Mouse (Mus musculus): ENCODE measurements at regions not wholly inside any gene's neighbourhood (a gene's known extent, or its start where the extent isn't known, plus 50 kb on each side); places are given as distances from the start of the nearest gene placed in this dataset.
"Not testable (repeated sequence)": the region's sequence is repeated elsewhere in the genome, so short reads cannot be mapped to it uniquely, and the experiment has no call there.

DNA sequence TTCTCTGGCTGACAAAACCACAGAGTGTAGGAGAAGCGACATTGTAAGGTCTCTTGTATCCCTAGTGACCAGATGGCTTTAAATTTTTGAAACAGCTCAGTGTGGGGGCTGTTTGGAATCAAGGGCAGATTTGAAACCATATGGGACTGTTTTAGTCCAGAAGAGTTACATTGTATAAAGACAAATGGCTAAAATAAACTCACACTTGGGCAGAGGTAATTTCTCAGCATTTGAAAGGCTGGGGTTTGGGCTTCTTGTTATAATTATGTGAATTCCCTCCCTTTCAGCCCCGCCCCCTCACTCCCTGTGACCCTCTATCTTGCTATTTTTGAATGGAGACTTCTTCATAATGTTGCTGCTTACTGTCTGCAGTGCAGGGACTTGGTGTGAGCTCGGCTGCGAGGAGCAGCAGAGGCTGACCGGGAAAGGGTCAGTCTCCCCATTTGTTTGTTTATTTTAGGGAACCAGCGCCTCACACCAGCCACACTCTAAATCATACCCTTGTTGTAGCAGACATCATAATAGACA is 344.0 kb upstream of the Nova1 start:
- DNase-seq, result no peak

DNA sequence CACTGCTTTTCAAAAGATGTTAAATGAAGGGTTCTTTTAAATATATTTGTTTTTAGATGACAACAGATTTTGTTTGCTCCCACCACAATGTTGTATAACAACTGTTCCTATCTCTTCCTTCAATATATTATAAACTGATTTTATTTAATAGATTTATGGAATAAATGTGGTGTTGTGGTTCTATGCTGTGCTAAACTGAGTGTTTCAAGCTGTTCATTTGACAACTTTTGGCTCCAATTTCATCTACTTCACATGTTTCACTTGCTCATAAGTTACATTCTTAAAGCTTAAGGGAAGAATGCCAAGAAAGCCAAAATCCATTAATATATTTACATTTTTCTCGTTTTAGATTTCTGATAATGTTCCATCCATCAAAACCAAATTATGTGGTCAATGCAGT is 341.9 kb upstream of the Nova1 start:
- DNase-seq, result no peak

- not testable (repeated sequence) for DNase-seq
Observed at GRCm38 (mm10) chr12:47155916-47156315, 337.2 kb upstream of the Nova1 start.

GRCm38 (mm10) chr12:47140677-47141076 is 321.9 kb upstream of the Nova1 start:
- DNase-seq, result no peak

GRCm38 (mm10) chr12:47129821-47130220 is 311.1 kb upstream of the Nova1 start:
- no peak for DNase-seq

DNA sequence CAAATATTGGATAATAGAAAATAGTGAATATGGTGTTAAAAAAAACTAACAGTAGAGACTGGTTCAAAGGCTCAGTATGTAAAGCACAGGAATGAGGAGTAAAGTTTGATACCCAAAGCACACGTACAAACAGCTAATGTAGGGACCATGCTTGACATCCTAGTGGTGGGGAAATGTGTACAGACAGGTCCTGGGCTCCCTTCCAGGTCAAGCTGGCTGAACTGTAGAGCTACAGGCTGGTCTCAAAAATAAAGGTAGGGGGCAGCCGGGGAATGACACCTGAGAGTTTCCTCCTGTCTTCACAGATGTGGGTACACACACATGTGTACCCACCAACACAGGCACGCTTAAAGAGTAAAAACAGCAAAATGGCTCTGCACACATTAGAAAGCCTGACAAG is 309.9 kb upstream of the Nova1 start:
- no peak for DNase-seq

- DNase-seq, result no peak
Observed at GRCm38 (mm10) chr12:47121426-47121825, 302.7 kb upstream of the Nova1 start.

DNA sequence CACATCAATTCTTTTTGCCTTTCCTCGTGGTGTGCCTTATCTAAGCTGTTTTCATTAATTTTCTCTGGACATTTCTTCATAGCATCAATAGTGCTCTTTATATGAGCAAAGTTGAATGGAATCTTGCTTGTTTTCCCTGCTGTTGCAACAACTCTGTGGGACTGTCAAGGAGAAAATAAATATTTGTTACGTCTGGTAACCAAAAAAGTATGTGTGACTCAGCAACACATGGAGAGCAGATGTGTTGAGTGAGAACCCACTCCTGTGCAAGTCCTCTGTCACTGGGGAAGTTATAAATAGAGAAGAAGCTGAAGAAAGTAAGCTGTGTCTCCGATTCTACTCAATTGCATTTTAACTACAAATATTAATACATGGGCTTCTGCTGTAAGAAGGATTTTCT is 298.8 kb upstream of the Nova1 start:
- DNase-seq, result no peak

GRCm38 (mm10) chr12:47089234-47089633 is 270.5 kb upstream of the Nova1 start:
- no peak for DNase-seq

DNA sequence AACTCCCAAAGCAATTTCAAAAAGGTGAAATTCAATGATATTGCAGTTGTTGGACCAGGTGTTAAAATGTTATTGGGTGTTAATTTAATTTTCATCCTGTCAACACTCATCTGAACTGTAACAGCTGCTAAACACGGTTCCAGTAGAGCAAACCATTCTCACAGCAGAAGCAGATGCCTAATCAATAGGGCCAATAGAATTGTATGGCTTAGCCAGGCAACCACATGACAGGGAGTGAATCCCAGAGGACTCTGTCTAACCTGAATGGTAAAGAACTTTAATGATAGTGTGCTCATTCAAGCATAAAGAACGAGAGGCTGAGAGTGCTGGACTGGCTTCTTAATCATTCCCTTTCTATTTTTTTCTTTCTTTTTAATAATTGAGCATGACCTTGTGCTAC is 256.2 kb upstream of the Nova1 start:
- DNase-seq, result no peak

- DNase-seq, result no peak
Observed at GRCm38 (mm10) chr12:47052474-47052873, 233.7 kb upstream of the Nova1 start.

- no peak for DNase-seq
Observed at GRCm38 (mm10) chr12:47020810-47021348, 202.2 kb upstream of the Nova1 start.

DNA sequence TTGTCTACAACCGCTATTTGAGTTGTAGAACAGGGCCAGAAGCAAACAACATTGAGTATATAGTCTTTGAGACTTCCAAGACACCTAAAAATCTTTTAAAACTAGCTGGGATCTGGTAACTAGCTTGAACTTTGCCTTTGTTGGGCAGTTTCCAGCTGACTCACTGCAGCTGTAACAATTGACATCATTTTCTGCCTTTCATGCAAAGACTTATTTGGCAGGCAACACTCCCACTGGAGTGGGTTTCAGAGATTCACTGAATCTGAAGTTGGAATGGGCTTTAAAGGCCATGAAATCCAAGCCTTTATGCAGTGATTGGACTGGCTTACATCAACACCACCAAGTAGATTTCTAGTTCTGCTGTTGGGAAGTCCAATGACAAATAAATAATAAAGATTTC is 173.6 kb upstream of the Nova1 start:
- DNase-seq, result no peak

DNA sequence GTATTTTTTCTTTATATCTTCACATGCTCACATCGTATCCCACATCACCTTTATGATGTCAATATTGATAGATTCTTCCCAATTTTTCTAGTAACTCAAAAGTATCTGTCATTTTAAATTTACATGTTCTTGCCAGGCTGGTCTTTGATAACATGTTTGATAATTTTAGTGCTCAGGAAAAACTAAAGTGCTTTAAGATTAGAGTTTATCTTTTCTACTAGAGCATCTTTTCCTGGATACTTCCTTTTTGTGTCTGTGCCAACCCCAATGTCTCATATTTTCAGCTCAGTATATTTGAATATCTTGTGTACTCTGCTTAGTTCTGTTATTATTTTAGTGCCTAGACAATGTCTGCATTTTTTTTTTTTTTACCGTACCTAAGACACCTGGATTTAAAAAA is 170.2 kb upstream of the Nova1 start:
- DNase-seq, result no peak

DNA sequence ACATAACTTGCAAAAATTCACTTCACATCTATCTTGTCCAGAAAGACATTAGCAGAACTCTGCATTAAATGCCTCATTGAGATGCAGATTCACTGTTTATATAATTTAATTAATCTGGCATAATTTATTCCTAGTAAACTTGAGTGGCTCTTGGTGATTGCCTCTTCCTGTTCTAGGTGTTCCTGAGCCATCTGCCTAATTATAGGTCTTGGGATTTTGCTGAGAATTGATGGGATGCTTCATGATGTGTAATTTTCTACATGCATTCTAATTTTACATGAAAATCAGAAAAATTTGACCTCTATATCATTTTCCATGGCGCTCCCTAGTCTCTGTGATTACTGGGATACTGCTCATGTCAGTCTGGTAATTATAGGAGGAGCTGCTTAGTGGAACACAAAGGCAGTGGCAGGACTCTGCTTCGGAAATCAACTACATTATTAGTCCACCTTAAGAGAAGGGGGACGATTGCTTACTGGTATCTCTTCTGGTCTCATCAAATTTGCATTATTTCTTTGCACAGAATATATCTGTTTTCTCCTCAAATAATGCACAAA is 131.6 kb upstream of the Nova1 start:
- DNase-seq, result no peak

GRCm38 (mm10) chr12:46945707-46946106 is 127.0 kb upstream of the Nova1 start:
- DNase-seq, result no peak

DNA sequence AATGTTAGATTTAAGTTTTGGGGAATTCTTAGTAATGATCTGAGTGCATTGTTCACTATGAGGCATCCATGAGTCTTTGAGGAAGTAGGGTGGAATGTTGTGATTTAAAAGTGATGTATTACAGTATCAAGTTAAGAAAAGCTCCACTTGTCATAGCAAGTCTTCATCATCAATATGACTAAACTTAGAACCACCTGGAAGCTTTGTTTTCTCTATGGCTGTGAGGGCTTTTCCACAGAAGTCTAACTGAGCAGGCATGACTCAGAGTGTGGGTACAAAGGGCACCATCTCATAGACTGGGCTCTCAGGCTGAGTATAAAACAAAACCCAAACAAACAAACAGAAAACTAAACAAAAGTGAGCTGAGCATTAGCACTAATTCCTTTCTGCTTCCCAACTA is 112.4 kb upstream of the Nova1 start:
- no peak for DNase-seq

- DNase-seq, result no peak
Observed at GRCm38 (mm10) chr12:46917286-46917685, 98.6 kb upstream of the Nova1 start.

DNA sequence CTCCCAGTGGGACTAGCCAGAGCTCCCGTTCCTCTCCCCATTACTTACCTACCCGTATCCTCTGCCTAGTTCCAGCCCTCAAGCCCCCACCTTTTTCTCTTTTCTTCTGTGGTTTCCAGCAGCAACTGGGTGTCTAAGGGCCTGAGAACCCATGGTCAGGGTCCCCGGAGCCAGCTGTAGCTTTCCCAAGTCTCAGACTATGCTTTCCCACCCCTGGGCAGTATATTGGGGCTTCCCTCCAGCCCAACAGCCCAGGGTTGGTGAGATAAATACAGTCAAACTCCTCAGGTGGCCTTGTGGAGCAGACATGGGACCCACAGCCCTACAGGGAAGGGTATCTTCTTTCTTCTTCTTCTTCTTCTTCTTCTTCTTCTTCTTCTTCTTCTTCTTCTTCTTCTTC is 59.4 kb upstream of the Nova1 start:
- DNase-seq, result no peak

- DNase-seq, result no peak
Observed at GRCm38 (mm10) chr12:46870130-46870529, 51.4 kb upstream of the Nova1 start.
